Mouse (Mus musculus): ENCODE data around the gene Zfp423. TPM values are rescaled to one million over a fixed set of nuclear protein-coding genes. Genes with fewer than 3 reads are reported as not detected.

Zfp423 gene
- total and polyA plus RNA-seq, 2 experiments from 2014 or later, result 18.4 to 34.6 TPM

DNA sequence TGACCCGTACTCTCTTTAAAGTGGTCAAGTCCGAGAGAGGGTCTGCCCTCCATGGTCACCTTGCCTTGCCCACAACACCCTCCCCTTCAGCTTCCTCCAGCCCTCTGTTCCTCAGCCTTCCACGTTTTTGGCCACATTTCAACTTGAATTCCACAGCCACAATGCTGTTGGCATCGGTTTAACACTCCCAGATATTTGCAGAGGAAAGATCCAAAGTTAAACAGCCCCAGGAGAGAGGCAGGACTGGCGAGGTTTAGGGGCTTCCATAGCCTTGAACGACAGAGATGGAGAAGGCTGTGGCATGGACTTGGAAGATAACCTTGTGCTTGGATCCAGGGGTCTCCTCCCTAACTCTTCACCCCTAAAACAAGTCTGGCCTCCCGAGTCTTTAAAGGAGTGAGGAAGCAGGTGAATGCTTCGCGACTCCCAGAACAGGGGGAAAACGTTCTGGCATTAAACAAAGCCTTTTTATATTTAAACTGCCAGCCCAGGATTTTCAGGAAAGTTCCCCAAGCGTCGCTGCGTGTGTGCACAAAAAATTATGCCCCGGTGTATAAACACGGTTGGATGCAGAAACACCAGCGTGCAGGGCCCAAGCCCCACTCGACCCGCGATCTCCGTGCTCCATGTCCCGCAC is 14.8 kb upstream of the Zfp423 start:
- 4% methylated on average over 21 of the region's 21 CpGs for WGBS
- Histone ChIP-seq H3K27ac (ENCODE audit: low read depth, low read length) (no peak overlapping the region), H3K4me3 (ENCODE audit: low read depth, low read length) (peak overlapping the region; percentile 27), H3K9ac (peak overlapping the region; percentile 31; the same call in 1 of the 2 replicates), H3K4me2 (ENCODE audit: low read depth) (peak overlapping the region; percentile 59), H3K27me3 (ENCODE audit: insufficient read depth, low read length) (peaks cover 4% of the 10 kb centered on the region; the same call in 1 of the 2 replicates), H3K4me1 (ENCODE audit: insufficient read depth) (peaks cover 9% of the 10 kb centered on the region), H3K9me3 (ENCODE audit: low read length) (no peaks in the 10 kb centered on the region), H3K36me3 (ENCODE audit: insufficient read depth) (no peaks in the 10 kb centered on the region)
- no peak for TF ChIP-seq CTCF (IDR thresholded peaks at IDR 0.05; ENCODE audit: low read depth)
- DNase-seq (no peak), ATAC-seq (no peak)

DNA sequence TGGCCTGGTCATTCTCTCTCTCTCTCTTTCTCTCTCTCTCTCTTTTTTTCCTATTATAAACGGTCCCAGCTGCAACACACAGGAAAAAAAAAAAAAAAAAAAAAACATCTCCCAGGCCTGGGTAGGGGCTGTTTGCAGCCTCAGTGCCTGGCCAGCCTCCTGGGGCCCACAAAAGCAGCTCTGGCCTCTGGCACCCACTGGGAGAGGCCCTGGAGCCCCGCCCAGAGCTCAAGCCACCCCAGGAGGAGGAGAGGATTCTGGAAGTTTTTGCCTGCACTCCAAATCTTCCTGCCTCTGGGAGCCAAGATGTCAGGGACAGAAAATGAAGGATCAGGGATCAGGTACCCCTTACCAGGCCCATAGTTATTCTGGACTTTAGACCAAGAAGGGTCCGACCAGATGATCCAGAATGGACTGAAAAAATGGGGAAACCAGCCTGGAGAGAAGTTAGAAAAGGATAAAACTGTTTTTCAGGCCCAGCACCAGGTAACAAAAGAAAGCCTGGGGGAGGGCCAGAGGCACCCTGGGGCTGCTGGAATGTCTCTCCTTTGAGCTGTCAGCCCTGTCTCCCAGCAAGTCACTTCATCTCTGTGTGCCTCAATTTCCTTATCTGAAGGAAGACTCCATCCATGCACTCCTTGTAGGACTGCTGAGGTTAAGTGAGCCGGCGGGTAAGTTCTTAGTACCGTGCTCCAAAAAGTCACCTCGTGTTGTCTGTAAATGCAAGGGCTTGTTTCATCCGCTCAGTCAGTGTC is 8.6 kb upstream of the Zfp423 start:
- 0 out of 2 replicates have a peak overlapping the region, but pooled peaks have one; percentile 9 for H3K27ac ChIP-seq (ENCODE audit: low read depth, low read length)
- peaks cover 6% of the 10 kb centered on the region; the same call in 1 of the 2 replicates for H3K4me1 ChIP-seq (ENCODE audit: insufficient read depth)
- H3K9me3 ChIP-seq (ENCODE audit: low read length), result no peaks in the 10 kb centered on the region
- no peak overlapping the region for H3K9ac ChIP-seq
- TF ChIP-seq CTCF (IDR thresholded peaks at IDR 0.05; ENCODE audit: low read depth), result no peak
- 33% methylated on average over 8 of the region's 8 CpGs for WGBS
- DNase-seq (no peak), ATAC-seq (no peak)
- H3K36me3 ChIP-seq (ENCODE audit: insufficient read depth), result no peaks in the 10 kb centered on the region
- H3K27me3 ChIP-seq (ENCODE audit: insufficient read depth, low read length), result no peaks in the 10 kb centered on the region
- H3K4me2 ChIP-seq (ENCODE audit: low read depth), result no peak overlapping the region
- H3K4me3 ChIP-seq (ENCODE audit: low read depth, low read length), result no peak overlapping the region

GRCm38 (mm10) chr8:87967057-87967820 is 7.8 kb upstream of the Zfp423 start:
- no peak overlapping the region for H3K9ac ChIP-seq
- no peaks in the 10 kb centered on the region for H3K9me3 ChIP-seq (ENCODE audit: low read length)
- H3K4me1 ChIP-seq (ENCODE audit: insufficient read depth), result peaks cover 10% of the 10 kb centered on the region
- DNase-seq (no peak), ATAC-seq (no peak)
- no peak overlapping the region for H3K4me2 ChIP-seq (ENCODE audit: low read depth)
- 29% methylated on average over 2 of the region's 2 CpGs for WGBS
- H3K27ac ChIP-seq (ENCODE audit: low read depth, low read length), result 0 out of 2 replicates have a peak overlapping the region, but pooled peaks have one; percentile 9
- no peaks in the 10 kb centered on the region for H3K36me3 ChIP-seq (ENCODE audit: insufficient read depth)
- peaks cover 3% of the 10 kb centered on the region for H3K27me3 ChIP-seq (ENCODE audit: insufficient read depth, low read length)
- no peak for TF ChIP-seq CTCF (IDR thresholded peaks at IDR 0.05; ENCODE audit: low read depth)
- H3K4me3 ChIP-seq (ENCODE audit: low read depth, low read length), result no peak overlapping the region

DNA sequence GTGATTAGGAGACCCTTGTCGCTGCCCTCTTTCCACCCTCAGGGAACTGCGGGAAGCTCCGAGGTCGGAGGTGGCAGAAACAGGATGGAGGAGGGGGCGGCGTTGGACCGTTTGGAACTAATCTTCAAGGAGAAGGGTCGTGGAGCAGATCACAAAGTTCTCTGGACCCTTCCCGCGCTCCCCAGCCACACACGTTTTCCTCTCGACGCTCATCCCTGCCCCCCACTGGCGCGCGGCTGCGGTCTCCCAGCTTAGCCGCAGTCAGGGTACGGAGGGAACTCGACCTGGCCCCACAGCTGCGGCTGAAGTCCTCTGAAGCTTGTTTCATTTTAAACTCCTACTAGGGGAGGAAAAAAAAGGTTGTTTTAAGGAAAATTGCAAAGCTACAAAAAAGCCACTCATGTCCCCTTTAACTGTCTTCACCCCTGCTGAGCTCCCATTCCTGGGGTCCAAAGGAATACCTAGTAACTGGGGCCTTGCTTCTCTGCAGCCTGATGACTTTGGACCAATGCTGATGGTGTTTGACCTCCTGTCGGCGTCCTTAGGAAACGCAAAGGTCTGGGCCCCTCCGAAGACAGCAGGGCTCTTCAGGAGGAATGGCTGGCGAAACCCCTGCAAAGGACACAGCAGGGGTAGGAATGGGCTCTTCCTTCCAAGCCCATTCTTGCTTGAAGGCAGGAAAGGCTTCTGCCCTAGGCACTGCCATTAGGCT is 3.3 kb upstream of the Zfp423 start:
- no peaks in the 10 kb centered on the region for H3K9me3 ChIP-seq (ENCODE audit: low read length)
- no peak for ATAC-seq
- peak overlapping the region; percentile 98 for H3K4me2 ChIP-seq (ENCODE audit: low read depth)
- no peak overlapping the region for H3K27ac ChIP-seq (ENCODE audit: low read depth, low read length)
- no peak for DNase-seq
- TF ChIP-seq CTCF (IDR thresholded peaks at IDR 0.05; ENCODE audit: low read depth), result peak; percentile 17; the same call in 1 of the 2 replicates
- H3K4me1 ChIP-seq (ENCODE audit: insufficient read depth), result peaks cover 13% of the 10 kb centered on the region
- H3K9ac ChIP-seq, result peak overlapping the region; percentile 25; the same call in 1 of the 2 replicates
- 8% methylated on average over 26 of the region's 26 CpGs for WGBS
- H3K36me3 ChIP-seq (ENCODE audit: insufficient read depth), result no peaks in the 10 kb centered on the region
- H3K27me3 ChIP-seq (ENCODE audit: insufficient read depth, low read length), result peaks cover 10% of the 10 kb centered on the region
- peak overlapping the region; percentile 72 for H3K4me3 ChIP-seq (ENCODE audit: low read depth, low read length)

GRCm38 (mm10) chr8:87961680-87962513 is 2.5 kb upstream of the Zfp423 start:
- peak overlapping the region; percentile 25; the same call in 1 of the 2 replicates for H3K9ac ChIP-seq
- peaks cover 7% of the 10 kb centered on the region; the same call in 1 of the 2 replicates for H3K4me1 ChIP-seq (ENCODE audit: insufficient read depth)
- no peak overlapping the region for H3K27ac ChIP-seq (ENCODE audit: low read depth, low read length)
- DNase-seq, result peak; percentile 46
- no peaks in the 10 kb centered on the region for H3K36me3 ChIP-seq (ENCODE audit: insufficient read depth)
- ATAC-seq, result no peak
- peak overlapping the region; percentile 98 for H3K4me2 ChIP-seq (ENCODE audit: low read depth)
- peaks cover 10% of the 10 kb centered on the region for H3K27me3 ChIP-seq (ENCODE audit: insufficient read depth, low read length)
- no peak for TF ChIP-seq CTCF (IDR thresholded peaks at IDR 0.05; ENCODE audit: low read depth)
- H3K9me3 ChIP-seq (ENCODE audit: low read length), result no peaks in the 10 kb centered on the region
- peak overlapping the region; percentile 72 for H3K4me3 ChIP-seq (ENCODE audit: low read depth, low read length)
- WGBS, result 2% methylated on average over 50 of the region's 50 CpGs

All from forebrain, postnatal 0 days (tissue).